Mouse (Mus musculus): ENCODE measurements around the gene Sema4g.

Gene Sema4g

DNA sequence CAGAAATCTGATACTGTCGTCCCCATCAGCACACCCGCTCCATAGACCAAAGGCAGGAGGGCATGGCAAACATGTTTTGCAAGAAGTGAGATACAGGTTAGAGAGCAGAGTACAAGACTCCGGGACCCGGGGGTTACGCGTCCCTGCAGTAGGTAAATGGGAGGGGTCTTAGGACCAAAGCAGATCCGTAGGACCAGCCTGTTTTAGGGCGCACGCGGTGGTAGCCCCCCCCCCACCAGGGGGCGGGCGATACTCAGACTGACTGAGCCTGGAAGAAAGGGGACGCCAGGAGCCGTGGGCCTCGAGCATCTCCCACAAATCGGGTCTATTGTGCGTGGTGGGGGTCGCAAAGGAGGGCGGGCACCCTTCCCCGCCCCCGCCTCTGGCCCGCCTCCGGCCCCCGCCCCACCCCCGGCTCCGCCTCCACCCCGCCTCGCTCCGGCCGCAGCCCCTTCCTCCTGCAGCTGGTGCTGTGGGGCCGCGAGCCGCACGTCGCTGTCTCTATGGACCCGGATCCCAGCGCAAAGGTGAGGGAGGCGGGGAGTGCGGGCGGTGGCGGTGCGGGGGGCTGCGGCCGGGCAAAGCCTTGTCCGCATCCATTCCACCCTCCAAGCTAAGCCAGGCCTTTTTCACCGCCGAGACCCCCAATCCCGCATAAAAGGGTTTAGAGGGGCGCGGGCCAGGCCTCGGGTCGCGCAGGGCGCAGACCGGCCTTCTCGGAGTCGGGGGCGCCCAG, at the start of gene Sema4g:
Sema4g (plus strand) TSS at position 271 of the 736 bp plus-strand sequence.
- peak; percentile 74 for DNase-seq (ENCODE audit: low spot score)

DNA sequence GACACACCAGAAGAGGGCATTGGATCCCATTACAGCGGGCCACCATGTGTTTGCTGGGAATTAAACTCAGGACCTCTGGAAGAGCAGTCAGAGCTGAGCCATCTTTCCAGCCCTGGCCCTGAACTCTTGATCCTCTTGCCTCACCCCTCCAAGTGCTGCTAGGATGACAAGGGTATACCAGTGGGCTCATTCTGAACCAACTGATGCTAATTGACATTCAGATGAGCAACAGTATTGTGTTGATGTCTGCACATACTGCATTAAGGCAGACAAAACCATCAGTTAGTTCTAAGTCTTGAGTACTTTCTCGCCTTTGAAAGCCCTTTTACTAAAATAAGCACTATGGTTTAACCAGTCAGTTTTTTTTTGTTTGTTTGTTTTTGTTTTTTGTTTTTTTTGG, 29.3 kb upstream of the Sema4g start:
- DNase-seq (ENCODE audit: low spot score), result no peak

DNA sequence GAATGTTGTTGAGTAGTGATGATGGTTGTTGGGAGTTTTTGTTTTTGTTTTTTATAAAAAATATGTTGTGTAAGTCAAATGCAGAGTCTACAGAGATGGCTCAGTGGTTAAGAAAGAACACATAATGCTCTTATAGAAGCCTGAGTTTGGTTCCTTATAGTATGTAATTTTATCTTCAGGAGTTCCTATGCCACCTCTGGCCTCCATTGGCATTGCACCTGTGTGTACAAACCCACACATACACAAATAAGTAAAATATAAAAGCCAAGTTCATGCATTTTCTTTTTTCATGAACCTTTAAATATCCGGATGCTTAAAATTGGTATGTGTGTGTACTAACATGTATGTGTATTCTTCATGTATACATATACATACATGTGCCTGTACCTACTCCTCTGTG, 22.9 kb upstream of the Sema4g start:
- no peak for DNase-seq (ENCODE audit: low spot score)

DNA sequence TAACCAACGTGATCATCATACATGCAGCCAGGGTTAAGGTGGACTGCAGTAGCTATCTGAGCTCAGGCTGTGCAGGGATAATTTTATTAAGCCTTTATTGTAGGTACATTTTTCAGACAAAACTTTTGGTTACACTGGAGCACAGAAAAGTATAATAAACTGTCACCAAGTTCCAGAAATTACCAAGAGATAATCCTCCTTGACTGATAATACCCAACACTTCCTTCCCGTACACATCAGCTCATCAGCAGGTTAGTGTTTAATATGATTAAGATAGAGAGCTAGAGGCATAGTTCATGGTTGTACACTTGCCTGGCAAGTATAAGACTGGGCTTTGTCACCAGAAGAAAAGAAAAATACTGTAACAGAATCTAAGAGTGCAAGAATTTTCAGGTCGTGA, 20.6 kb upstream of the Sema4g start:
- no peak for DNase-seq (ENCODE audit: low spot score)

DNA sequence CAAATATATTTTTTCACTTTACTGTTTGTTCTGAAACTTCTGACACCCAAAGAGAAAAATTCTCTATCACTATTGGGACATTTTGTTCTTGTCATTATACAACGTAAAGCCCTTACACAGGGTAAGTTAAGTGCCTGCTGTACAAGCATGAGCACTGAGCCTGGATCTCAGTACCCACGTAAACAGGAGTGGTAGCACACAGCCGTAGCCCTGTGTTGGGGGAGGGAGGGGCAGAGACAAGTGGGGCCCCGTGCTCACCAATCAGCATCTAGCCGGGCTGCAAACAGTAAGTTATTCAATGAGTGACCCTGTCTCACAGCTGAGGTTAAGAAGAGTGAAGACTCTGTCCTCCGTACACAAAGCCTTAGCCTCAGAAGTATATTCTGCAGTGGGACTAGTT, 12.3 kb upstream of the Sema4g start:
- no peak for DNase-seq (ENCODE audit: low spot score)

DNA sequence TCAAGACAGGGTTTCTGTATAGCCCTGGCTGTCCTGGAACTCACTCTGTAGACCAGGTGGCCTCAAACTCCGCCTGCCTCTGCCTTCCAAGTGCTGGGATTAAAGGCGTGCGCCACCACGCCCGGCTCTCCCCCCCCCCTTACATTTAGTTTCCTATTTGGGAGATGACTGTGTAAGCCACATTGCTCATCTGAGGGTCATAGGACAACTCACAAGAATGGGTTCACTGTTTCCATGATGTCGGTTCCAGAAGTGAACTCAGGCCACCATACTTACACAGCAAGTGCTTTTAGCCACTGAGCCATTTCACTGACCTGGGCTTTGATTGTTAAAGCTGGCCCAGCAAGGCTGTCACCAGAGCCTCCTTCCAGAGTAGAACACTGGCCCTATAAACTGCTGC, 11.8 kb upstream of the Sema4g start:
- DNase-seq (ENCODE audit: low spot score), result no peak

DNA sequence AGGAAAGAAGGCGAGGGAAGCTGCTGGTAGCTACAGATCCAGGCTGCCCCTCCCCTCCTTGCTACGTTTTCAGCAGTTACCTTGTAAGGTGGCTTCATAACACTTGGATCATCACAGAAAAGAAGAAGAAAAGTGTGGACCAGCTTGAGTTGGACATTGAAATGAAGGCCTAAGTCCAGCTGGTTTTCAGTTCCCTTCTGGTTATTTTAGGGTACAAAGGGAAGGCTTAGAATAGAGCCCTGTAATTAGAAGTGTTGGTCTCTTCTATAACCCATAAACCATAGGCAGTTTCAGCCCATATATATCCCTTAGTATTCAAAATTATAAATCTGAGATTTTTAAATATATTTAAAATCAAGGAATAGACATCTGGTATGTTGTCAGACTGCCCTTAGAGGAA, 8.1 kb upstream of the Sema4g start:
- DNase-seq (ENCODE audit: low spot score), result no peak

DNA sequence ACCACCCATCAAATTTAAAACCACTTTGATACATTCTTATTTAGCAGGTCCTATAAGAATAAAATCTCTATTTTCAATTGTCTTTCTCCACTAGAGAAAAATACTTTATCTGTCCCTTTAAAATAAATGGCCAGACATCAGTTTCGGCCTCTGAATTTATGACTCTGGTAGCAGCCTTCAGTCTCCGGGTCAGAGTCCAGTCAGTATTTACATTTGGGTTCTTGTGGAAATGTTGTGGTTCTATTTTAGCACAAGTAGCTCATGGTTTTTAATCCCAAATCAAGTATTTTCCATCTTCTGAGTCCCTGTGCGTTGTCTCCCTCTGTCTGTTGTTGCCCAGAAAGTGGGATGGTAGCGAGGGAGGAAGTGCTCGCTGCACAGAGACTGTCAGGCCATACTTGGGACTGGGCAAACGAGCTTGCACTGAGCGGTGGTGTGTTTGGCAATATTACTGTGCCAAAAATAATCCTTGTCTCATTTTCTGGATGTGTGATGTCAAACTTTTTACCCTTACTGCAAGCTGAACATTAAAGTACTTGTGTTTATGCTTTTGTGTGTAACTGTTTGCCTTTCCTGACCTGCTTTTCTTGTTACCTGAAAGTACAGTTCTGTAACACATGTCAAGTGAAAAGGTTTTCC, 6.3 kb upstream of the Sema4g start:
- DNase-seq (ENCODE audit: low spot score), result no peak

DNA sequence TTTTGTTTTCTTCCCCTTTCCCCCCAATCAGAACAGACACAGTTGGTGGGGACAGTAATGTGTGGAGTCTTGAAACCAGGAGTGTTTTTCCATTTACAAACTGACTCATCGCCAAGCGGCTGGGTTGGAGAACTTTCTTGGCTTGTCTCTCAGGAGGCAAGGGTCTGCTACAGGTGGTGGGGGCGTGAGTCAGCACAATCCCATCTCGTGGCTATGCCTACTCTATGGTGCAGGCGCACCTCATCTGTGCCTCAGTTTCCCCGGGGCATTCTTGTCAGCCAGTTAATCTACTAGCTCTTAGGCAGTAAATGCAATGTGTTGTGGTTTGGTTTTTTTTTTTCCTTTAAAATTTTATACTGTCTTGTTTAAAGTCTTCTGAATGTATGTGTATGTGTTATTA, 5.5 kb upstream of the Sema4g start:
- no peak for DNase-seq (ENCODE audit: low spot score)

DNA sequence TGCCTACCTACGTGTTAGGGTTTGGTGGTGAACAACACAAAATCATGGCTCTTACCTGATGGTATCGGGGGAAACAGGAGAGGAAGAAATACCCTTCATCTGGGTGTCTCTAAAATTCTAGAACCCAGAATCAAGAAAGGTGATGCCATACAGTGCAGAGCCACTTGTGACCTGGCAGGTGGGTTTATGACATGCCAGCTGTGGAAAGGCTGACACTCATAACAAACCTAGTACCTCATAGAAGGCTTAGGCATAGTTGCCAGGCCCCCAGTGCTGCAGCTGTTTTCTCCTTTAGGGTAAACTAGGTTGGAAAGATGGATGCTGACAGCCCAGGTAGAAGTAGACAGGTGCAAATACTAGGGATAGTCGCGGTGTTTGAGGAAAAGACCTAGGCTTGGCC, 4.5 kb upstream of the Sema4g start:
- DNase-seq (ENCODE audit: low spot score), result no peak

DNA sequence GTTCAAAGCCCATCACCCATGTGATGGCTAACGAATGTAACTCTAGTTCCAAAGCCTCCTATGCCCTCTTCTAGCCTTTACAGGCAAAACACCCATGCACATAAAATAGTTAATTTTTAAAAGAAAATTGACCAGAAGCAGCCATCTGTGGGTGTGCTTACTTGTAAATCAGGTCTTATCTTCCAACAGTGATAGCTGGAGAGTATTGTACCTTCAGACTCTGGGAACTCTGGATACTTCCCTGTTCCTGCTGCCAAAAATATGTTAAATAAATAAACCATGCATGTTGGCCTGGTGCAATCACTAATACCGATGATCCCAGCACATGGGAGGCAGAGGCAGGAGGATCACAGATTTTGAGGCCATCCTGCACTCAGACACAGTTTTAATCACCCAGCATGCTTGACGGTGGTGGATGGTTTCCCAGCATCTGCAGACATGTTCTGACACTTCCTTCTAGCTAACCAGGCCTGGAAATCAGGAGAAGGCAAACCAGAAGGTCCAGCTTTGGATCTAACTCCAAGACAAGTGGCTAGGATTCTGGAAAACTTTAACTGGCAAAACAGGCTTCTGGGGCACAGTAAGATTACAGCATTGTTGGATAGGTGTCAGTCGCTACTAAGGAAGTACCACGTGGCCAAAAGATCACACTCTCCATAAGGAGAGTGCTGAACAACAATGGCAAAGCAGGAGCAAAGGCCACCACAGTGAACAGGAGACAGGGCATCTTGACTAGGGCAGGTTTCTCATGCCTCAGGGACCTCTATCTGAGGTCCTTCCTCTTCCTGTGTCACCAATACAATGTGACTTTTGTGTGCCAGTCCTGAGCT, 3.5 kb upstream of the Sema4g start:
- DNase-seq (ENCODE audit: low spot score), result no peak

DNA sequence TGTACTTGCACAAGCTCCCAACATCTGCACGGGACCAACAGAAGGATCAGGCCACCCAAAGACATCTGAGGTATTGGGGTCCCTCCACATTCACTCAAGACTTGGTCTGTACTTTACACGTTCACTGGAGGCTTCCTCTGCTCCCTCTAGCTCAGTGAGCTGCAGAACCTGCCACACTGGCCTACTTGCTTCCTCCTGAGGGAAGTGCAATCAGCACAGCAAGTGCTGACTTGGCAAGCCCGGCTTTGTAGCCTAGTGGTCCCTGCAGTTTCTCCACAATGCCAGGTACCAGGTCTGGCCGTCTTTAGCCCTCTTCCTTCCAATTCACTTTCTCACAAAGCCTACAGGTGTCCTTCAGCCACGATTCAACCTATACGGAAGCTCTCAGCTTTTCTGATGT, 1.9 kb upstream of the Sema4g start:
- DNase-seq (ENCODE audit: low spot score), result no peak

DNA sequence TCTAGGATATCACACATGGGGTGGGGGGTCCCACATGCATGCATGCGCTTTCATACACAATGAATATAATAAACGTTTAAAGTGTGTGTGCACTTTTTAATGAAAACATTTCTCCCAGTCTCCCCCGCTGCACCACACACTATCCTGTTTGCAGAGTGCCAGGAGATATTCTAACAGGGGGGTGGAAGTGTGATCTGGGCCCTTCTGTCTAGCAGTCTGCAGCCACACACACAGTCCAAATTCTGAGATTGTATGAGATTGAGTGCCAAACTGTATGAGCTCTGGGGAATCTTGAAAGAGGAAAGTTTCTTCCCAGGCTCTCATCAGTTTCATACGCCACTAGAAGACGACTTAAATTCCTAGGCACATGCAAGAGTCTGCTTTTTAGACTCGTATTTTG, 1.1 kb upstream of the Sema4g start:
- DNase-seq (ENCODE audit: low spot score), result no peak

DNA sequence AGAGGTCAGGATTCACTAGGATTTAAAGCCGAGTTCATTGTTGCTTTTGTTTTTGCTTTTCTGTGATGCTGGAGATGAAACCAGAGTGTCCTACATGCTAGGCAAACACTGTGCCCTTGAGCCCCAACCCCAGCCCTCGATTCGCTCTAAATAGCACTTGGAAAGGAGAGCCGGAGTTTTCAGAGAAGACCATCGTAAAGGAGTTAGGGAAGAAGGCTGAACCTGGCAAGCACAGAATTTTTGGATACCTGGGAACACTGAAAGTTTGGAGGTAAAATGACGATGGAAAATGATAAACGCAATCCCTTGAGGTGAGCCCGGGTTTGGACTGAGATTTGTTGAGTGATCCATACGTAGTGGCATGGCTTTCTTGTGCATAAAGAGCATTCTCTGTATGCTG, 580 bp upstream of the Sema4g start:
- DNase-seq (ENCODE audit: low spot score), result no peak

DNA sequence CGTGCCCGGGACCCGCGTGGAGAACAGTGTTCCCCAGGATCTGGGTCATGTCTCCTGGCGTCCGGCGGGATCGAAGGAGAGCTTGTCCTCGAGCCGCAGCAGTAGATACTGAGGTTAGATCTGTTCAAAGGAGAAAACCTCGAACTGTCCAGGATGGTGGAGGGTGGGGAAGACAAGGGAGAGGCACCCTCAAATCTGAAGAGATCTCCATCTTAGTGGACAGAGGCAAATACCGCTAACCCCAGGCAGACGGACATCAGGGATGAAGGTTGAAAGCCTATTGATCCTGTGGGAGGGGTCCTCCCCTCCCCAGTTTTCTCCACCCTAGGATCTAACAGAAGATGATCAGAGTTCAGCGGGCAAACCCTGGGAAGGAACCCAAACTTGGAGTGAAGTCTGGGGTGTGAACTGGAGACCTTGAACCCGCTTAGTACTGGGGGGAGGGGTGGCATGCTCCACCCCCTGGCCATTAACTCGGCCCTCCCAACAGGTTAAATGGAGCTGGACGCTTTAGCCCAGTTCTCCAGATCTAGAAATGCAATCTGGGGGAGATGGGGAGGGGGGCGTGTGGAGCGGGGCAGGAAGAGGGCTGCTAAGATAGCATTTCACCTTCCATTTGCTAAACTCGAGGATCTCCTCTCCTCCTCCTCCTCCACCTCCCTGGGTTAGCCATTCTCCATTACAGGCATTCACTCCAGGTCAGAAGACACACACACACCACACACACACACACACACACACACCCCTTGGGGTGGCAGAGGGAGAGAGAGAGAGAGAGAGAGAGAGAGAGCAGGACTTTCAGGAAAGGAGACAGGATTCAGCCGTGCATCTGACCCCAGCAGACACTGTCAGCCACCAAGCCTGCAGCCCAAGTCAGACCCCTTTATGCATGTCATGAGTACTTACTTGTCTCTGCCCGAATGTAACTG, 930 bp downstream of the Sema4g start:
- DNase-seq (ENCODE audit: low spot score), result peak; percentile 42

DNA sequence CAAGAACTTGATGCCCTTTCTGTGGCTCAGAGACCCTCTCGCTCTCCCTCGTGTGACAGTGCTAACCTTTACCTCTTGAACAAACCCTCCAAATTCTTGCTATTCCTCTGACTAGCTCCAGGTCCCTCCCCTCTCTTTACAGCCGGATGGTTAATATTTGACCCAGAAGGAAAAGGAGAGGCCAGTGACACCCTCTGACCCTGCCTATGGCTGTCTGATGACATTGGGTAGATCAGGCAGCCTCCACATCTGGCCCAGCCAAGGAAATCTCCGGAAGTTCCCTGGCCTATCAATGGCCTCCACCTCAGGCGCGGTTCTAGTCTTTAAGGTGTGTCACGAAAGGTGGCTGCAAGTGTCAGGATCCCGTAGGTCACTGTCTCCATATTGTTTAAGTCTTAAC, 2.1 kb downstream of the Sema4g start:
- DNase-seq (ENCODE audit: low spot score), result peak; percentile 83

DNA sequence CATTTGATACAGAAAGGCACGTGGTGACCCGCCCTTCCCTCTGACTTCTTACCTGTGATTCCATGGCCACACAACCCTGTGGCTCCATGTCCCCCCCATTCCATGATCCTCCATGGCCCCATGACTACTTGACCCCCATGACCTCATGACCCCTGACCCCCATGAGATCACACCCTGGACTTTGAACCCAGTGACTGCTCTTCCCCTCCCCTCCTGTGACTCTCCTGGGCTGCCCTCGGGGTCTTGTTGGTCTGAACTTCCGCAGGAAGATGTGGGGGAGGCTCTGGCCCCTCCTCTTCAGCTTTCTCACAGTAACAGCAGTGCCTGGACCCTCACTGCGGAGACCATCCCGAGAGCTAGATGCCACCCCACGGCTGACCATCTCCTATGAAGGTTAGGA, 3.3 kb downstream of the Sema4g start:
- DNase-seq (ENCODE audit: low spot score), result peak; percentile 76

DNA sequence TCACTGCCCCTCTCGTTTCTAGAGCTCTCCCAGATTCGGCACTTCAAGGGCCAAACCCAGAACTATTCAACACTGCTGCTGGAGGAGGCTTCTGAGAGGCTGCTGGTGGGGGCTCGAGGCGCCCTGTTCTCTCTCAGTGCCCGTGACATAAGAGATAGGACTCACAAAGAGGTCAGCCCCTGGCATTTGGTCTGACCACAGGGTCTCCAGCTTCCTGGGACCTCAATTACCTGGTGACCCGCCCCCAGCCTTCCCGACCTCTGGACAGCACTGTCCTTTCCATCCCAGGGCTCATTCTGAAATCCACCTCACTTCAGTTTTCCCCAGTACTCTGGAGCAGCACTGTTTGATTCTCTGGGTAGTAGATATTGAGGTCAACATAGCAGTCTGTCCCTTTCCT, 3.8 kb downstream of the Sema4g start:
- no peak for DNase-seq (ENCODE audit: low spot score)

DNA sequence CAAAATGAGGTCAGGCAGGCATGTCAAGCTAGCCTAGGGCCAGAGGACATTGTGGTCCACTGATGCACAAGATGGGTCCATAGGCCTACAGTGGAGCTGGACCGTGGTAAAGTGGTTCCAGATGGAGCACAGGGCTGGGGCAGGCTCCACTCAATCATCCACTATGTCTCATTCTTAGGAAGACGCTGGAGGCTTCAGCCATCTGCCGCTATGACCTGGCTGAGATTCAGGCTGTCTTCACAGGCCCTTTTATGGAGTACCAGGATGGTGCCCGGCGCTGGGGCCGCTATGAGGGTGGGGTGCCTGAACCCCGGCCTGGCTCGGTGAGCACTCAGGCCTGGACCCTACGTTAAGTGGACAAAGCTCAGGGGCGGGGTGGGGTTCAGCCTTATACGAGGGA, 8.9 kb downstream of the Sema4g start:
- DNase-seq (ENCODE audit: low spot score), result no peak

DNA sequence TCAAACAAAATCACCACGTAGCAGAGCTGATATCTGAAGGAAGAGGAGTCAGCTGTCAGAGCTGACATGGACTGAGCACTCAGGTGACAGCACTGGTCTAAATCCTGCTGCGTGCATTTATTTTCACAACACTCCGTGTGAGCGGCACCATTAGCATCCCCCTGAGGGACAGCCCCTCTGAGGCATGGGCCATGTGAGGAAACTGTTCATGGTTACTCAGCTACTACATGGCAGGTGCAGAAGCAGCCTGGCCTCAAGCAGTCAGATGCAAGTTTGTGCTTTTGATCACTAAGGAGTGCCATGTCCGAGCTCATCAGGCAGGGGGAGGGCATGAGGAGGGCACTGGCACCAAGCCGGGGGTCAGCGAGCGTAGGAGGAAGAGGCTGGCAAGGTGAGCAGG, 10.7 kb downstream of the Sema4g start:
- no peak for DNase-seq (ENCODE audit: low spot score)

DNA sequence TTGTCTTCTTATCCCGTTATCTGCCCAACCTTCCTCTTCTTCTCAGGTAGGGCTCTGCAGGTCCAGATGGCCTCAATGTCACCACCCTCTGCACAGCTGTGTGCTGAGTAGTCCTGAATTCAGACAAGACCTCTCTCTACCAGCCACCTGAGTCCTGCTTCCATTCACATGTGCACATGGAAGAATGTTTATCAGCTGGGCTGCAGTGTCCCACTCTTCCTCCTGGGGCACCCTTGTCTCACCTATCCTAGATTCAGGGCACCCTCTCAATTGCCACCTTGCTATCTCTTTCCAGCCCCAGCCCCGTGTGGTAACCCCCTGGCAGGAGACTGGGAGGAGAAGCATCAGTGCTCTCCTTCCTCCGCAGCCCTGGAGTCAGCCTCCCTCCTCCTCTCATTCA, 13.4 kb downstream of the Sema4g start:
- no peak for DNase-seq (ENCODE audit: low spot score)

Measured in yolk sac, embryonic 10.5 days (tissue).